Mouse (Mus musculus) c-Kit-positive CD71-negative TER-119-negative erythroid progenitor cells, embryonic 14.5 days (primary cell): ENCODE results near the gene Kif1b.
"Not testable (repeated sequence)": the region's sequence is repeated elsewhere in the genome, so short reads cannot be mapped to it uniquely, and the experiment has no call there.

ENCODE experiments used
- DNase-seq: peaks from one replicate; pipeline ENCODE4 v3.0.0-alpha.2; 2013; ENCODE audit warnings: low read depth

Gene Kif1b

GRCm38 (mm10) chr4:149270541-149270940 is 37.0 kb downstream of the Kif1b start:
- DNase-seq, result no peak

- DNase-seq, result no peak
Measured at GRCm38 (mm10) chr4:149269026-149269425, 38.5 kb downstream of the Kif1b start.

- DNase-seq, result no peak
Measured at GRCm38 (mm10) chr4:149264895-149265294, 42.6 kb downstream of the Kif1b start.

- DNase-seq, result no peak
Measured at GRCm38 (mm10) chr4:149263218-149263617, 44.3 kb downstream of the Kif1b start.

- no peak for DNase-seq
Measured at GRCm38 (mm10) chr4:149261466-149261865, 46.0 kb downstream of the Kif1b start.

GRCm38 (mm10) chr4:149260911-149261310 is 46.6 kb downstream of the Kif1b start:
- DNase-seq, result no peak

GRCm38 (mm10) chr4:149259391-149260094 is 48.0 kb downstream of the Kif1b start:
- DNase-seq, result no peak

- no peak for DNase-seq
Measured at GRCm38 (mm10) chr4:149258926-149259325, 48.6 kb downstream of the Kif1b start.

- no peak for DNase-seq
Measured at GRCm38 (mm10) chr4:149256511-149257300, 50.8 kb downstream of the Kif1b start.

- DNase-seq, result no peak
Measured at GRCm38 (mm10) chr4:149255277-149256270, 51.9 kb downstream of the Kif1b start.

GRCm38 (mm10) chr4:149254827-149255226 is 52.7 kb downstream of the Kif1b start:
- no peak for DNase-seq

- no peak for DNase-seq
Measured at GRCm38 (mm10) chr4:149249311-149249710, 58.2 kb downstream of the Kif1b start.

- DNase-seq, result no peak
Measured at GRCm38 (mm10) chr4:149247772-149248171, 59.7 kb downstream of the Kif1b start.

- DNase-seq, result no peak
Measured at GRCm38 (mm10) chr4:149247156-149247633, 60.3 kb downstream of the Kif1b start.

- no peak for DNase-seq
Measured at GRCm38 (mm10) chr4:149246578-149247155, 60.8 kb downstream of the Kif1b start.

- no peak for DNase-seq
Measured at GRCm38 (mm10) chr4:149237011-149237410, 70.5 kb downstream of the Kif1b start.

- no peak for DNase-seq
Measured at GRCm38 (mm10) chr4:149233938-149234337, 73.6 kb downstream of the Kif1b start.

- not testable (repeated sequence) for DNase-seq
Measured at GRCm38 (mm10) chr4:149228682-149229081, 78.8 kb downstream of the Kif1b start.

- no peak for DNase-seq
Measured at GRCm38 (mm10) chr4:149228256-149228655, 79.2 kb downstream of the Kif1b start.

- DNase-seq, result no peak
Measured at GRCm38 (mm10) chr4:149226311-149226710, 81.2 kb downstream of the Kif1b start.

- DNase-seq, result no peak
Measured at GRCm38 (mm10) chr4:149223453-149223852, 84.0 kb downstream of the Kif1b start.

- DNase-seq, result no peak
Measured at GRCm38 (mm10) chr4:149220481-149220880, 87.0 kb downstream of the Kif1b start.
